Mouse (Mus musculus) regulatory T cell (primary cell): ENCODE data around the gene Fat2.

Source experiments
- in situ Hi-C: fragments of 300-600 bp; cut with MboI, MseI; formaldehyde crosslinking; loops from one replicate; pipeline ENCODE4 v1.15.1; 2025; ENCODE audit warnings: high pct_unique_total_duplicates

The Fat2 gene

DNA sequence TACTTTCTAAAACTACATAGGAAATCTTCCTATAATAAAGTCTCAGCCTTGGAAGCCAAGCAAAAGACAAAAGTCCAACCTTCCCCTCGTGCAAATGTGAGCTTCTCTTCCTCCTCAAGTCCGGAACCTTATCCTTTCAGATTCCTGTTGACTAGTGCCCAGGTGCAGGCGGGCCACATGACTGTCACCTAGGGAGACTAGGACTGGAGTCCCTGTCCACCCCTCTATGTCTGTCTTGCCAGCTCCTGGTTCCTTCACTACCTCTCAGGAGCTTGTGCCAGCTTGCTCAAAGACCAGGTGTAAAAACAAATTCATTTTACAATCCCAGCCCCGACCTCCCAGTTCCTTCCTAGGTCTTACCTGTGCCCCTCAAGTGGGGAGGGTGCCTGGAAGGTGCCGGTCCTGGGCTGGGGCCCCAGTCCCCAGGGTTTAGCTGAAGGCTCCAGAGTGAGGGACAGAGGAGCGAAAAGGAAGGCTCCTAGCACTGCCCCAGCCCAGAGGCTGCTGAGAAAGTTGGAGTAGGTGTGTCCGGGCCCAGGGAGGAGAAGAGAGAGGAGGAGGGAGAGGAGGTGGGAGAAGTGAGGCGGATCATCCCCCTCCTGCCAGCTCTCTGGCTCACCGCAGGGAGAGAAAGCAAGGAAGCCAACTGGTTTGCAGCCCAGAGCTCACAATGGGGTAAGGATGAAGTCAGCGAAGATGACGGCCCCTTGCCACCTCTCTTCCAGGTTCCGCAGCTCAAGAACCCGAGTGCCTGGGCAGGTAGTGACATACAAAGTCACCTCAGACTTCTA, at the start of gene Fat2:
TSS of gene Fat2 (minus strand) at position 464 of the 791 bp plus-strand sequence.
- in situ Hi-C loops, result no loop called here

- in situ Hi-C loops, result loop anchor here (10.0 kb wide), 2 partner anchors 169 to 299 kb away; no protein-coding TSS in a partner anchor
Measured at GRCm38 (mm10) chr11:55383463-55384045, 47.2 kb upstream of the Fat2 start.

DNA sequence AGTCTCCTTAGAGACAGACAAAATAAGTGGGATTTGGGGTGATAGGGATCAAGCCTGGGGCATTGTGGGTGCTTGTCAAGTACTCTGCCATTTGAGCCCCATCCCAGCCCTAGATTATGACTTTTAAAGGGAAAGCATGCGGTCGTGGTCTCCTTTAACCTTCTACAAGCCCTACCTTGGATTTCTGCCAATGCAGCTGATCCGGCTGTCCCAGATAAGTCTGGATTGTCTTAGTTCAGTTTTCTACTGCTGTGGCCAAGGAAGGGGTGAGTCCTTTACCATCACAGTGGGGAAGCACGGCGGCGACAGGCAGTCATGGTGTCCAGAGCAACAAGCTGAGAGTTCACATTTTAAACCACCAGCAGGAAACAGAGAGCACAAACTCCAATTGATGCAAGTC, 44.5 kb upstream of the Fat2 start:
- in situ Hi-C loops, result loop anchor here (10.0 kb wide), 2 partner anchors 166 to 296 kb away; no protein-coding TSS in a partner anchor

DNA sequence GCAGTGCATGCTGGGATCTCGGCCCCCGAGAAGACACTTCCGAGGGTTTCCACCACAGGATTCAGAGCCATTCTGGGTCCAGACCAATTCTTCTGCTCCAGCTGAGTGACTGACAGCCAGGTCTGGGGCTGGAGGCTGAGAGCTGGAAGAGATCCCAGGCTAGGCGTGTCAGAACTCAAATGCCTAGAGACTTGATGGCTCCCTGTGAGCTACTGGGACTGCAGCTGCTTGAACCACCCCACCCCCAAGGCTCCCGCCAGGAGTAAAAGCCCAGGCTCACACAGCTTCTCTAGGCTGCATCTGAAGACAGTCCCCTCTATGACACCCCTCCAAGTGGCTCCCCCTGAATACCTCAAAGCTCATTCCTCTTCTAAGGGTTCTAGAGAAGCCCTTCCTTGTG, 42.0 kb upstream of the Fat2 start:
- in situ Hi-C loops, result no loop called here

DNA sequence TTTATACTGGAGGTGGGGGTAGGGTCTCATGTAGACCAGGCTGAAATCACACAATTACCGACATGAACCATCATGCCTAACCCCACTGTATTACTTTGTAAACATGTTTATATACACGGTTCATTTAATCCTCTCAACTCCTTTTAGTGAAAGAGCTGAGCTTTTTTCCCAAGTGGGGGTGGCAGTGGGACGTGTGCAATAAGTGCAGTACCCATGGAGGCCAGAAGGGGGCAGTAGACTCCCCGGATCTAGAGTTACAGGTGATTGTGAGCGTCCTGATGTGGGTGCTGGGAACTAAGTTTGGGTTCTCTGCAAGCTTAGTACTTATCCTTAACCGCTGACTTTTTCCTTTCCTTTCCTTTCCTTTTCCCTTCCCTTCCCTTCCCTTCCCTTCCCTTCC, 37.5 kb upstream of the Fat2 start:
- in situ Hi-C loops, result no loop called here

DNA sequence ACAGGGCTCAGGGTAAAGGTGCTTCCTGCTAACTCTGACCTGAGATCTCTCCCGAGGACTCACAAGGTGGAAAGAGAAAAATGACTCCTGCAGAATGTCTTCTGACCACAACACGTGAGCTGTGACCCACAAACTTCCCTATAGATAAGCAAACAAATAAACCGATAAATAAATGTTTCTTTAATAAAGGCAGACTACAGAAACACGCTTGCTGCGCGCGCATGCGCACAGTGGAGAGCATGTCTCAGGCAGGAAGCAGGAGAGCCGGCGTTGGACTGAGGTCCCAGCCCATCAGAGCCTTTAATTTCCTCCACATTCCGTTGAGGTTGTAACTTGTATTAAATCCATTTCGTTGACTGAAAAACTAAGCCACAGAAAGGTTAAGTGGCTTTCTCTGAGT, 37.0 kb upstream of the Fat2 start:
- in situ Hi-C loops, result no loop called here

DNA sequence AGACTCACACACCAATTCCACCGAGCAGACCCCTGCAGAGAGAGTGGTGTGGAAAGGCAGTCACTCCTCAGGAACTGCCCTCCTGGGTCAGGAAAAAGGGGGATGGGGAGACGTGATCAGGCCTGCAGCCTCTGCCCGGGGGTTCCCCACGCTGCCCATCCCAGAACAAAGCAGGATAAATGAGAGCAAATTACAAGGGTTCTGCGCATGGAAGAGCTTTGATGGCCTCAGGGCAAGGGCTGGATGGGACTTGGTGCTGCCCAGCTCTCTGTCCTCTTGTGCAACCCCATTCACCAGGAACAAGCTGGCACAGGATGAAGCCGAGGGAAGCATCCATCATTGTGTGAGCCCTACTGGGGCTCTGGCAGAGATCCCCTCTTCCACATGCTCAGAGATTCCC, 35.6 kb upstream of the Fat2 start:
- in situ Hi-C loops, result no loop called here

GRCm38 (mm10) chr11:55369093-55369471, 32.7 kb upstream of the Fat2 start:
- in situ Hi-C loops, result no loop called here

- in situ Hi-C loops, result no loop called here
Measured at GRCm38 (mm10) chr11:55368388-55369092, 32.2 kb upstream of the Fat2 start.

DNA sequence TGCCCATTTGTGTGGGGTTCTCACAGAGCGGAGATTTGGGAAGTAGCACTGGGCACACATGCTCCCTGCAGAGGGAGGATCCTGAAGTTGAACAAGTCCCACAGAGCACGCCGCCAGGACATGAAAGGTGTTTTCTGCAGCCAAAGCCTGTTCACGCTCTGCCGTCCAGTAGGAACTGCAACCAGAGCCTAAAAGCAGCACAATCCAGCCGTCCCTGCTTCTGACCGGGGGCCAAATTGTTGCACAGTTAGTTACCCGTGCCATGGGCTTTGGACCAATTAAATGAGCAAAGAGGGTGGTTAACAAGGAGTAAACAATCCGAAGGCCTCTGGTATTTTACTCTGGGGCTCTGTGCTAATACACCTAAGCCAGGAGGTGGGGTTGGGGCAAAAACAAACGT, 31.4 kb upstream of the Fat2 start:
- in situ Hi-C loops, result no loop called here

- in situ Hi-C loops, result no loop called here
Measured at GRCm38 (mm10) chr11:55365840-55366239, 29.5 kb upstream of the Fat2 start.

- in situ Hi-C loops, result no loop called here
Measured at GRCm38 (mm10) chr11:55365242-55365641, 28.9 kb upstream of the Fat2 start.

DNA sequence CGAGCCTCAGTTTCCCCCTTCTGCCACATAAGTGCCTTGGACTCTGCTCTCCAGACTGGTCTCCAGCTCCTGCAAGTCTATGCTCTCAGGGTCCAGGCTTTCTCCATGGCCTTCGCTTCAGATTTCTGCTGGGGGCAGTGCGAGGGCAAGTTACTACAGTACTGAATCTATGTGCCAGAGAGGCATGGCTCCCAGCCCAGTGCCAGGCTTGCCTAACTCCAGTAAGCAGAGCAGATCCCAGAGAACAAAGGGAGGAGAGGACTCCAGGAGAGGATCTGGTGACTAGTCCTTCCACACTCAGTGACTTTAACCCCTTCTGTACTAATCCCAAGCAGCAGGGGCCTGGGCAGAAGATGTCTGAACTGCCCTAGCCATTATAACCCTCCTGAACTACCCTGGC, 28.3 kb upstream of the Fat2 start:
- in situ Hi-C loops, result no loop called here

DNA sequence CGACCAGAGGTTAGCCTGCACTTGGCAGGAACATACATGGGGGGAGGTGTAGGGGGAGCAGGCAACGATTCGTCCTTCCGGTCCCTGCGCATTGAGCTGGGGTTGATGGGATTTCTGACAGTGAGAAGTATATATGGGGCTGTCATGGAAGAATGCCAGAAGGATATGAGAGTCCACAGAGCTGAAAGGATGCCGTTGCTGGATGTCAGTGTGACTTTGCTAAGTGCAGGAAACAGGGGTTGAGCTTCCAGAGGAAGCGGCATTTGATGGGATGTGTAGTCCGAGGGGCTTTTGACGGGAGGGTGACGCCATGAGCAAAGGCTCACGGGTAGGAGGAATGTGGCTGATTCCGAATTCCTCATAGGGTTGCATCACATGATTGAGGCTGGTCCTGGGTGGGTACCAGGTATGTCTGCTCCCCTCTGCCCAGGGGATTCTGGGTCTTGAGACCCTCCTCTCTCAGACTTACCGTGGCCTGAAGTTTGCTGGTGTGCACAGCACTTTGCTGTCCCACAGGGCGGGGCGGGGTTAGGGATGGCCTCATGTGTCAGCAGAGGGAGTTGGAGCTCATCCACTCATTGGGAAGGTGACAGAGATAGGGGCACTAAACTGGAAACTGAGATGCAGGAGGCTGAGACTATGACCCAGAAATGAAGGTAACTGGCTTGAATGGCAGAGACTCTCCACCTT, 21.9 kb upstream of the Fat2 start:
- in situ Hi-C loops, result loop anchor here (5.0 kb wide), 1 partner anchor 76 kb away; no protein-coding TSS in a partner anchor

GRCm38 (mm10) chr11:55356846-55357245, 20.5 kb upstream of the Fat2 start:
- in situ Hi-C loops, result loop anchor here (5.0 kb wide), 1 partner anchor 75 kb away; no protein-coding TSS in a partner anchor

DNA sequence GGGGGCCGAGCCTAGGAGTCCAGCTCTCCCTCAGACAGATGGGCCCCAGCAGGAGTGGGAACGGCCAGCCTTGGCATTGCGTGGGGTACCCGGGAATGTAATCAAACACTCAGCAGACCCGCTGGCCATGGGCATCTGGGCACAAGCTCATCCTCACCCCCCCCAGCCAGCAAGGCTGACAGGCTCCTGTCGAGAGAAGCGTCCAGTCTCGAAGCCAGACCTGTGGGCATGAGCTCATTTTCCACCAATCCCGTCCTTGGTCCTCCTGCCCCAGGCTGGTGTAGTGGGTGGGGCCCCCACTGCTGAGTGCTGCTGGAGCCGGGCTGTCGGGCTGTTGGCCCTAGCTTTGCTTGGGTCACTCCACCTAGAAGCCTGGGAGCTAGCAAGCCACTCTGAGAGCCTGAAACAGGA, 5.6 kb upstream of the Fat2 start:
- in situ Hi-C loops, result no loop called here

DNA sequence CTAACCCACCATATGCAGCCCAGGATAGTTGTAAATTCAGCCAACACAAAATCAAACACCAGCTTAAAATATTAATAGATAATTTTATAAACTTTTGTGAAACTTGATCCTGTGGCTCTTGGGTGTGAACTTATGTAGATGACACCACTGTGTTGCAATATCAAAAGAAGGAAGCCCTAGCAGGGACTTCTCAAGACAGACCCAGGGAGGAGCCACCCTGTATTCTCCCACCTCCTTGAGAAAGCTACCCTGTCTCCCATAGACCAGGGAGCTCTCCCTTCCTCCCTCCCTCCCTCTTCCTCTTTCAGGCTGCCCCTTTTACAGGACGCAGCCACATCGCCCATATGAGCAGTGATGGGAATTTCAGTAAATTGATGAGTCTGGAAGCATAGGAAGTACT, 4.4 kb upstream of the Fat2 start:
- in situ Hi-C loops, result no loop called here

DNA sequence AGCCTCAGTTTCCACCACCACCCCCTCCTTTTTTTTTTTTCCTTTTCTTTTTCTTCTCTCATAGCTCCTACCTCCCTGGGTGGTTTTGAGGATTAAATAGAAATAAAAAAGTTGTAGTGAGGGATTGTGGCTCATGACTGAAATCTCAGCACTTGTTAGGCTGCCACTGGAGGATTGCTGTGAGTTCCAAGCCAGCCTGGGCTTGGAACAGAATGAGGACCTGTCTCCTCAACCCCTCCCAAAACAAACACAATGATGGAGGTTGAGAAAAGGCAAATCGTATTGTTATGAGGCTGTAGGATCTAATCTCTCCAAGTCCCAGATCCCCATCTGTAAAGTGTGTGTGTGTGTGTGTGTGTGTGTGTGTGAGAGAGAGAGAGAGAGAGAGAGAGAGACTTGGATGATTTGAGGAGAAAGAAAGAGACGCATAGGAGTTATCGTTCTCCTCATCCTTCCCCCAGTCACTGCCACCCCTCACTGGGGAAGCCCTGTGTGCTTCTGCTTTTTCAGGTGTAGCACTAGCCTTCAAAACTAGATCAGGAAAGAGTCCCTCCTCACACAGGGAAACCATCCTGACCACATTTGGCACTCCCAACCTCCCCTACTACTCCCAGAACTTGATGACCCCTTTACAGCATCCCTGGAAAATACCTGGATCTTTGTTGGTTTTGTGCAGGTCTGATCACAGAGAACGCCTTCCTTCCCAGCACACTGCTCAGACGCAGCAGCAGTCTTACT, 837 bp upstream of the Fat2 start:
- in situ Hi-C loops, result no loop called here

DNA sequence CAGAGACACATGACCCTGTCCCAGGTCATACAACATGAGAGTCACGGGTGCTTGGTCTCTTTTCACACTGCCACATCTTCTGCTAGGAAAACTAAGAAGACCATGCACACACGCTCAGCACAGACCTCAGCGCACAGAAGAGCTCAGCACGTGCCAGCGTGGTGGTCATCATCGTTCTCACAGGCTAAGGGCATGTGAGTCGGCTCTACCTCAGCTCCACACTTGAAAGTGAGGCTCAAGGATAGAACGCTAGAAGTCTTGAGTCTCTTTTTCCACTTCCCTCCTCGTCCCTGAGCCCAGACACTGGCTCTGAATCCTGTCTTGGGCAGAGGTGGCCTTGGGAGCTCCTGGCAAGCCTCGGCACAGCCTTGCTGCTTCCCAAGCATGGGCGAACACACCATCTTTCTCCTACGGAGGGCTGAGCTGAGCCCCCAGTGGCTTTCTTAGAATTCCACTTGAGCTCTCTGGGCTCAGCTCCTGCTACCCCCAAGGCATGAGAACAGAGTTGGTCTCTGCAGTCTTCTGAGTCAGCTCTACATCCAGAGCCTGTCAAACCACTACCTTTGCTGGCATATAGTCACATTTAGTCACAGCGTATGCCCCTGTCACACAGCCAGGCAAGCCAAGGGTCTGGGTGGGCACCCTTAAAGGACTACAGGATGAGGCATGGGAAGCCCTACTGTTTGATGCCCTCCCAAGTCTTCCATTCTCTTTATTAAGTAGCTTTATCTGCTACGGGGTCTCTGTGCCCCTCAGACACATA, 869 bp downstream of the Fat2 start:
- in situ Hi-C loops, result no loop called here

DNA sequence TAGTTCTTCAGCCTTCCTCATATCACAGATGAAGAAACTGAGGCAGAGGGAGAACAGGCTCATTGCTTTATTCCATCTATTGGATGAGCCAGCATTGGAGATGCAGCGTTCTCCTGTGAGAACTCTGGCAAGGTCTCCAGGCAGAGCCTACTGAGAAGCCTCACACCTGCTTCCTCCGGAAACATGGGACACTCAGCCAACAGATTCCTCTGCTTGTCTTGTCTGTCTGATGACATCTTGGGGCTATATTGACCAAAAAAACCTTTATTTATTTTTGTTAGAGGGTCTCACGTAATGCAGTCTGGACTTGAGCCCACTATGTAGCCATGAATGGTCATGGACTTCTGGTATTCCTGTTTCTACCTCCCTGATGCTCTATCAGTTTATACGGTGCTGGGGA, 1.8 kb downstream of the Fat2 start:
- in situ Hi-C loops, result no loop called here

- in situ Hi-C loops, result no loop called here
Measured at GRCm38 (mm10) chr11:55334063-55334462, 2.3 kb downstream of the Fat2 start.
